Mouse (Mus musculus): ENCODE measurements at regions not wholly inside any gene's neighbourhood (a gene's known extent, or its start where the extent isn't known, plus 50 kb on each side); places are given as distances from the start of the nearest gene placed in this dataset.
"Not testable (repeated sequence)": the region's sequence is repeated elsewhere in the genome, so short reads cannot be mapped to it uniquely, and the experiment has no call there.

GRCm38 (mm10) chr13:32454419-32455146 is 116.0 kb upstream of the Gmds start:
- no peak for DNase-seq (ENCODE audit: low read depth)

- no peak for DNase-seq (ENCODE audit: low read depth)
These were observed 111.3 kb upstream of the Gmds start for GRCm38 (mm10) chr13:32449710-32450417.

- DNase-seq (ENCODE audit: low read depth): no peak
These were observed 106.0 kb upstream of the Gmds start for GRCm38 (mm10) chr13:32444531-32444930.

GRCm38 (mm10) chr13:32442025-32442424 is 103.5 kb upstream of the Gmds start:
- DNase-seq (ENCODE audit: low read depth): no peak

GRCm38 (mm10) chr13:32435136-32435535 is 96.6 kb upstream of the Gmds start:
- no peak for DNase-seq (ENCODE audit: low read depth)

GRCm38 (mm10) chr13:32428482-32428881 is 89.9 kb upstream of the Gmds start:
- DNase-seq (ENCODE audit: low read depth): no peak

GRCm38 (mm10) chr13:32426906-32427305 is 88.4 kb upstream of the Gmds start:
- DNase-seq (ENCODE audit: low read depth): no peak

GRCm38 (mm10) chr13:32426199-32426598 is 87.7 kb upstream of the Gmds start:
- no peak for DNase-seq (ENCODE audit: low read depth)

GRCm38 (mm10) chr13:32424543-32424942 is 86.0 kb upstream of the Gmds start:
- DNase-seq (ENCODE audit: low read depth): not testable (repeated sequence)

- DNase-seq (ENCODE audit: low read depth): no peak
These were observed 83.9 kb upstream of the Gmds start for GRCm38 (mm10) chr13:32422485-32422884.

GRCm38 (mm10) chr13:32419326-32419725 is 80.8 kb upstream of the Gmds start:
- no peak for DNase-seq (ENCODE audit: low read depth)

- DNase-seq (ENCODE audit: low read depth): no peak
These were observed 80.1 kb upstream of the Gmds start for GRCm38 (mm10) chr13:32418655-32419054.

- DNase-seq (ENCODE audit: low read depth): no peak
These were observed 79.4 kb upstream of the Gmds start for GRCm38 (mm10) chr13:32417907-32418306.

- DNase-seq (ENCODE audit: low read depth): peak; percentile 49
These were observed 72.9 kb upstream of the Gmds start for GRCm38 (mm10) chr13:32411287-32411935.

GRCm38 (mm10) chr13:32410065-32410464 is 71.5 kb upstream of the Gmds start:
- DNase-seq (ENCODE audit: low read depth): no peak

GRCm38 (mm10) chr13:32398616-32399015 is 60.1 kb upstream of the Gmds start:
- no peak for DNase-seq (ENCODE audit: low read depth)
